Mouse (Mus musculus) lung, postnatal 0 days (tissue): ENCODE data around the gene St8sia1.

Experiments
- CTCF ChIP-seq: IDR thresholded peaks from 2 replicates; pipeline ENCODE4 v1.5.1; 2016; ENCODE audit warnings: antibody characterized with exemption, mild to moderate bottlenecking
- EP300 ChIP-seq: IDR thresholded peaks from 2 replicates; pipeline ENCODE4 v1.6.1; 2016; ENCODE audit warnings: antibody characterized with exemption, mild to moderate bottlenecking, control low read depth

GRCm38 (mm10) chr6:142917471-142917901 lies 46.8 kb downstream of the St8sia1 start:
- TF ChIP-seq CTCF (no peak), EP300 (no peak)
